Mouse (Mus musculus) lung, adult 2 months (tissue): Measurements from ENCODE around the gene Cyb5r2.

ENCODE experiments used
- CTCF ChIP-seq: fragments of 200-500 bp; IDR thresholded peaks from 2 replicates; pipeline ENCODE4 v1.5.1; 2011; ENCODE audit warnings: mild to moderate bottlenecking, low read length, control low read depth; ENCODE audit not compliant: insufficient read depth
- POLR2A ChIP-seq: fragments of 200-500 bp; IDR thresholded peaks from 2 replicates; pipeline ENCODE4 v1.6.1; 2011; ENCODE audit warnings: low read depth, mild to moderate bottlenecking, control low read depth, low read length, borderline replicate concordance; ENCODE audit errors: extremely low read depth

DNA sequence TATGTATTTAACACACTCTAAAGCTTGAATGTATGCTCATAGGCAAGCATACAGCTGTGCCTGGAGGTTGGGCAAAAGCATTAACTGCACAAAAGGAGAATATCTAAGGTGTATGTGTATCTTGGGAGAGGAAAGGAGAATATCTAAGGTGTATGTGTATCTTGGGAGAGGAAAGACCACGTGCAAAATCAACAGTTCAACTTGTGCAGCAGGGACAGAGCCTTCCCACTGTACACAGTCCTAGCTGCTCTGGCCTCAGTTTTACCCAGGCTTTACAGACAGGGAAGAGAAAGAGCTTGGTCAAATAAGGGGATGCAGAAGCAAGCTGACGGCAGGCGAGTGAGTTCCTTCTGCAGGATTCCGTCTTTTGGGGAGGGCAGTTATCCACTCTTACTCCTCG lies 43.8 kb downstream of the Cyb5r2 start:
- TF ChIP-seq CTCF, result no peak
- no peak for TF ChIP-seq POLR2A
